Mouse (Mus musculus): ENCODE results near the gene Coro1b. TPM values are rescaled to one million over a fixed set of nuclear protein-coding genes. Genes with fewer than 3 reads are reported as not detected.
A peak's percentile ranks its signal among the peaks of the same experiment; 100 is the strongest.
"Not testable (repeated sequence)": the region's sequence is repeated elsewhere in the genome, so short reads cannot be mapped to it uniquely, and the experiment has no call there.

The Coro1b gene
- polyA plus RNA-seq, 1 experiment from 2014 or later, result 134 TPM

DNA sequence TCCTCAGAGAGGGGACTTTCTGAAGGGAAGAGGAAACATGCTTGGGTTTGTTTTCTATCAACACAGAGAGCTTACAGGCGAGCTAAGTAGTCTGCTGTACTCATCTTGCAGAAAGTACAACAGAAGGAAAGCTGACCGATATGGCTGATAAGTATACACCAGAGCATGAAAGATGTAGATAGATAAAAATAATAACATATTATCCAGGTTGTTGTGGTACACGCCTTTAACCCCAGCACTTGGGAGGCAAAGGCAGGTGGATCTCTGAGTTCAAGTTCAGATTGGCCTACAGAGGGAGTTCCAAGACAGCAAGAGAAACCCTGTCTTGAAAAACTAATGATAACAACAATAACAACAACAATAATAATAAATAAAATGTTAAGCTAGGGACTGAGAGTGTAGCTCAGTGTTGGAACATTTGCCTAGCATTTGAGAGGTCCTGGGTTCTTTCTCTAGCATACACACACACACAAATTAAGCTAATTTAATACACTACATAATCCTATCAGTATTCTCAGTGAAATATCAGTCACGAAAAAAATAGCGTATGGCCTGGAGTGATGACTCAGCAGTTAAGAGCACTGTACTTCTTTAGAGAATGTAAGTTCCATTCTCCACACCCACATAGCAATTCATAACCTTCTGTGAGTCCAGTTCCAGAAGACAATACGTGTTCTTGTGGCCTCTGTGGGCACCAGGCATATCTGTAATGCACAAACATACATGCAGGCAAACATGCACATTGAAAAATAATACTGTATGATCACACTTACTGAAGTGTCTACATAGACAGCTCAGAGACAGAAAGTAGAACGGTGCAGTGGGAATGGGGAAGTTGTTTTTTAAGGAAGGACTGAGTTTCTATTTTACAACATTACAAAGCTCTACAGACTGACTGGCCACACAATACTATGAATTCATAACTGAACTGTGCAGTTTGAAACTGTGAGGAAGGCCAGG, 25.7 kb upstream of the Coro1b start:
- Histone ChIP-seq H3K4me2 (ENCODE audit: low read depth, low read length) (no peak overlapping the region), H3K27me3 (ENCODE audit: control insufficient read depth, insufficient read depth, low read length) (no peaks in the 10 kb centered on the region), H3K9ac (ENCODE audit: low read length) (no peak overlapping the region), H3K4me3 (ENCODE audit: low read length) (no peak overlapping the region), H3K27ac (ENCODE audit: low read length) (no peak overlapping the region), H3K9me3 (replicated peaks; ENCODE audit: control insufficient read depth, low read length) (no peaks in the 10 kb centered on the region), H3K4me1 (ENCODE audit: control insufficient read depth, insufficient read depth, low read length) (peaks cover 21% of the 10 kb centered on the region), H3K36me3 (ENCODE audit: control insufficient read depth, insufficient read depth) (0 out of 2 replicates have a peak, but pooled peaks cover 2% of the 10 kb centered on the region)
- 79% methylated on average over 7 of the region's 7 CpGs for WGBS
- no peak for ATAC-seq (replicated peaks; ENCODE audit: extremely low read depth, insufficient read depth, low FRiP score)

DNA sequence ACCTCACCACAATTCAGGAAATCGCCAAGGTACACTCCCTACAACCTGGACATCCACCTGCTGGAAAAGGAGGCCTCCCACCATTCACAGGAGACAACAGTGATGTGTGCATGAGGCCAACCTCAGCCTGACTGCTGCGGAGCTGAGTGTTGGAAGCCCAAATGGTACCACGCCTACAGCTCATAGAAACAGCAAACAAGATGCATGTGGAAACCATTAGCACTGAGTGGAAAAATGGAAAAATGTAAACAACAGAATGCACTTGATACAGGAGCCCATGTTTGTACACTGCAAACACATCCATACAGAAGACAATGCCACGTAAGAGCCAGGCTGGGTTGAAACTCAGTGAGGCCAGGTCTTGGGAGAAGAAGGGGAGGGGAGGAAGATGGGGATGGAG, 24.0 kb upstream of the Coro1b start:
- Histone ChIP-seq H3K36me3 (ENCODE audit: control insufficient read depth, insufficient read depth) (peaks cover 8% of the 10 kb centered on the region), H3K4me3 (ENCODE audit: low read length) (no peak overlapping the region), H3K9ac (ENCODE audit: low read length) (no peak overlapping the region), H3K4me2 (ENCODE audit: low read depth, low read length) (no peak overlapping the region), H3K27me3 (ENCODE audit: control insufficient read depth, insufficient read depth, low read length) (no peaks in the 10 kb centered on the region), H3K9me3 (replicated peaks; ENCODE audit: control insufficient read depth, low read length) (no peaks in the 10 kb centered on the region), H3K4me1 (ENCODE audit: control insufficient read depth, insufficient read depth, low read length) (peaks cover 22% of the 10 kb centered on the region), H3K27ac (ENCODE audit: low read length) (no peak overlapping the region)
- WGBS, result 76% methylated on average over 4 of the region's 4 CpGs
- no peak for ATAC-seq (replicated peaks; ENCODE audit: extremely low read depth, insufficient read depth, low FRiP score)

GRCm38 (mm10) chr19:4125268-4125667, 23.2 kb upstream of the Coro1b start:
- not testable (repeated sequence) for H3K27me3 ChIP-seq (ENCODE audit: control insufficient read depth, insufficient read depth, low read length); H3K27ac ChIP-seq (ENCODE audit: low read length); H3K36me3 ChIP-seq (ENCODE audit: control insufficient read depth, insufficient read depth); H3K9me3 ChIP-seq (replicated peaks; ENCODE audit: control insufficient read depth, low read length)
- 13% methylated on average over 3 of the region's 4 CpGs for WGBS
- H3K9ac ChIP-seq (ENCODE audit: low read length), result peak overlapping the region; percentile 56
- H3K4me1 ChIP-seq (ENCODE audit: control insufficient read depth, insufficient read depth, low read length), result peaks cover 30% of the 10 kb centered on the region
- H3K4me3 ChIP-seq (ENCODE audit: low read length), result peak overlapping the region; percentile 67
- peak overlapping the region; percentile 57 for H3K4me2 ChIP-seq (ENCODE audit: low read depth, low read length)
- ATAC-seq (replicated peaks; ENCODE audit: extremely low read depth, insufficient read depth, low FRiP score), result peak; percentile 25

- peak within 1 kb of the TSS; percentile 25 for H3K27ac ChIP-seq (ENCODE audit: low read length)
- H3K4me1 ChIP-seq (ENCODE audit: control insufficient read depth, insufficient read depth, low read length), result peaks cover 22% of the 10 kb centered on the region
- no peaks in the 10 kb centered on the region for H3K27me3 ChIP-seq (ENCODE audit: control insufficient read depth, insufficient read depth, low read length)
- H3K36me3 ChIP-seq (ENCODE audit: control insufficient read depth, insufficient read depth), result peaks cover 8% of the 10 kb centered on the region
- WGBS, result 1% methylated on average over 64 of the region's 64 CpGs
- H3K9ac ChIP-seq (ENCODE audit: low read length), result peak within 1 kb of the TSS; percentile 78
- peak within 1 kb of the TSS; percentile 67 for H3K4me3 ChIP-seq (ENCODE audit: low read length)
- H3K4me2 ChIP-seq (ENCODE audit: low read depth, low read length), result peak within 1 kb of the TSS; percentile 72
- H3K9me3 ChIP-seq (replicated peaks; ENCODE audit: control insufficient read depth, low read length), result no peaks in the 10 kb centered on the region
- ATAC-seq (replicated peaks; ENCODE audit: extremely low read depth, insufficient read depth, low FRiP score), result peak; percentile 94
Measured at GRCm38 (mm10) chr19:4125741-4126696, 22.4 kb upstream of the Coro1b start, which contains the start of gene Aip. TSS of gene Aip (minus strand) at chr19:4125858.

DNA sequence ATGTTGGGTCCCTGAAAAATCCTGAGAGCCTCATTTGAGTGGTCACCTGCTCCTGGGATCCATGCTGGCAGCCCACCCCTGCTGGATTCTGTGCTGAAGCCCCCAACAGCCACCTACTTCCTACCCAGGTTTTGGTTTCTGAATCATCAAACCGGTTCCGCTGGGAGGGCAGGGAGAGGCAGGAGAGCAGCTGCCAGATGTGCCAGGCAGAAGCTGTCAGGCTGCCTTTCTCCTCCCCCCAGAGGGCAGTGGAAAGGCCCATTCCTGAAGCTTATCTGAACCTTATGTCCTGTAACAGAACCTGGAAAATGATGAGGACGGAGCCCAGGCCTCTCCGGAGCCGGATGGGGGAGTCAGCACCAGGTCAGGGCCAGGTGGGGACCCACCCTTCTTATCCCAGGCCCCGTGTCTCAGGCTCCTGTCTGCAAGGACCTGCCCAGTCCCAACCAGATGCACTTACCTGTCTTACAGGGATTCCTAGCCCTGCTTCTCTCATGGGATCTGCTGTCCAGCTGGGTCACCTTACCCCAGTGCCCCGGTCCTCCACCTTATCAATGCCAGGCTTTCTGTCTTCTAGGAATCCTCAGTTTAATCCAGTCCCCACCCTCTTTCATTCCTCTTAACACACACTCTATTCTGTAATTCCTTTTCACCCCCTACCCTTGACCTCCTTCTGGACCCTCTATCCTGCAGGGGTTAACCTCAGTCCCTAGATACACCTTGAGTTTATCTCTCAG, 21.5 kb upstream of the Coro1b start:
- H3K9me3 ChIP-seq (replicated peaks; ENCODE audit: control insufficient read depth, low read length), result no peaks in the 10 kb centered on the region
- no peaks in the 10 kb centered on the region for H3K27me3 ChIP-seq (ENCODE audit: control insufficient read depth, insufficient read depth, low read length)
- H3K4me3 ChIP-seq (ENCODE audit: low read length), result peak overlapping the region; percentile 67
- peaks cover 11% of the 10 kb centered on the region for H3K36me3 ChIP-seq (ENCODE audit: control insufficient read depth, insufficient read depth)
- peaks cover 22% of the 10 kb centered on the region for H3K4me1 ChIP-seq (ENCODE audit: control insufficient read depth, insufficient read depth, low read length)
- H3K9ac ChIP-seq (ENCODE audit: low read length), result peak overlapping the region; percentile 78
- H3K4me2 ChIP-seq (ENCODE audit: low read depth, low read length), result peak overlapping the region; percentile 72
- WGBS, result 53% methylated on average over 7 of the region's 7 CpGs
- H3K27ac ChIP-seq (ENCODE audit: low read length), result peak overlapping the region; percentile 25; the same call in 1 of the 2 replicates
- ATAC-seq (replicated peaks; ENCODE audit: extremely low read depth, insufficient read depth, low FRiP score), result no peak

DNA sequence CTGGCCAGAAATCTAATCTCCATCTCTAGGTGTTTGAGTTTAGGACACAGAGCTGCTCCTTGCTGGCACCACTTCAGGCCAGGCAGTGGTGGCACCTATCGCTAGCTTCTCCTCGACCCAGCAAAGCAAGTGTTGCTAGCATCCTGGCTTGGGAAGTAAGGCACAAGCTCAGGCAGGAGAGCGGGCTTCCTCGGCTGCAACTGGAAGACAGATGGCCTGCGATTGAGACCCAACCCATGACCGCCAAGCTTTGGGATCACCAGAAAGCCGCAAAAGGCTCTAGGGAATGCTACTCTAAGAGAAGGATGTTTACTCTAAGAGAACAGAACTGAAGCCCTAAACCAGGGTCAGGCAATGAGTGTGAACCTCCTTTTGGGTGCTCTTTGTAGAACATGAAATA, 19.0 kb upstream of the Coro1b start:
- no peak for ATAC-seq (replicated peaks; ENCODE audit: extremely low read depth, insufficient read depth, low FRiP score)
- Histone ChIP-seq H3K4me1 (ENCODE audit: control insufficient read depth, insufficient read depth, low read length) (peaks cover 22% of the 10 kb centered on the region), H3K9me3 (replicated peaks; ENCODE audit: control insufficient read depth, low read length) (no peaks in the 10 kb centered on the region), H3K27me3 (ENCODE audit: control insufficient read depth, insufficient read depth, low read length) (no peaks in the 10 kb centered on the region), H3K27ac (ENCODE audit: low read length) (peak overlapping the region; percentile 49; the same call in 1 of the 2 replicates), H3K4me3 (ENCODE audit: low read length) (no peak overlapping the region), H3K4me2 (ENCODE audit: low read depth, low read length) (no peak overlapping the region), H3K36me3 (ENCODE audit: control insufficient read depth, insufficient read depth) (peaks cover 17% of the 10 kb centered on the region), H3K9ac (ENCODE audit: low read length) (no peak overlapping the region)
- 87% methylated on average over 7 of the region's 7 CpGs for WGBS

GRCm38 (mm10) chr19:4130106-4130505, 18.3 kb upstream of the Coro1b start:
- no peaks in the 10 kb centered on the region for H3K27me3 ChIP-seq (ENCODE audit: control insufficient read depth, insufficient read depth, low read length)
- ATAC-seq (replicated peaks; ENCODE audit: extremely low read depth, insufficient read depth, low FRiP score), result no peak
- no peak overlapping the region for H3K4me3 ChIP-seq (ENCODE audit: low read length)
- H3K27ac ChIP-seq (ENCODE audit: low read length), result peak overlapping the region; percentile 49
- H3K9me3 ChIP-seq (replicated peaks; ENCODE audit: control insufficient read depth, low read length), result no peaks in the 10 kb centered on the region
- no peak overlapping the region for H3K9ac ChIP-seq (ENCODE audit: low read length)
- peaks cover 21% of the 10 kb centered on the region for H3K4me1 ChIP-seq (ENCODE audit: control insufficient read depth, insufficient read depth, low read length)
- no peak overlapping the region for H3K4me2 ChIP-seq (ENCODE audit: low read depth, low read length)
- H3K36me3 ChIP-seq (ENCODE audit: control insufficient read depth, insufficient read depth), result peaks cover 17% of the 10 kb centered on the region
- 65% methylated on average over 4 of the region's 4 CpGs for WGBS

- Histone ChIP-seq H3K4me3 (ENCODE audit: low read length) (no peak overlapping the region), H3K9ac (ENCODE audit: low read length) (no peak overlapping the region), H3K36me3 (ENCODE audit: control insufficient read depth, insufficient read depth) (peaks cover 17% of the 10 kb centered on the region), H3K4me1 (ENCODE audit: control insufficient read depth, insufficient read depth, low read length) (peaks cover 19% of the 10 kb centered on the region), H3K27ac (ENCODE audit: low read length) (no peak overlapping the region), H3K27me3 (ENCODE audit: control insufficient read depth, insufficient read depth, low read length) (no peaks in the 10 kb centered on the region), H3K4me2 (ENCODE audit: low read depth, low read length) (no peak overlapping the region), H3K9me3 (replicated peaks; ENCODE audit: control insufficient read depth, low read length) (no peaks in the 10 kb centered on the region)
- no peak for ATAC-seq (replicated peaks; ENCODE audit: extremely low read depth, insufficient read depth, low FRiP score)
- WGBS, result 80% methylated on average over 5 of the region's 5 CpGs
Measured at GRCm38 (mm10) chr19:4131075-4131474, 17.3 kb upstream of the Coro1b start.

Data from heart, embryonic 16.5 days (tissue).